Mouse (Mus musculus): ENCODE measurements at regions not wholly inside any gene's neighbourhood (a gene's known extent, or its start where the extent isn't known, plus 50 kb on each side); places are given as distances from the start of the nearest gene placed in this dataset.

DNA sequence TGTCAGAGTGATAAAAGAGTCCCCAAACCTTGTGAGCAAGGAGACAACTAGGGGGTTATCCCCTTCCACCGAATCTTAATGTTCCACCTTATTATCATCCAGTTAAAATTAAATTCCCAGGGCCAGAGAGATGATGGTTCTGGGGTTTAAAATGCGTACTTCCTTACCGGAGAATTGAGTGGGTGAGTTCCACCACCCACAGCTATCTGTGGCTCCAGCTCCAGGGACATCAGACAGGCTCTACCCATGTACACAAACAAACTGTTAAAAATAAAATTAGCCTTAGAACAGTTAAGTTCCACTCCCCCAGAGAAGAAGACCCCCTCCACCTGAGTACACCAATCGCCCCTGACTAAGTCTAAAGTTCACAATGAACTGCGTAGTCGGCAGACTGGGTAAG, 52.0 kb upstream of the Mgat5 start:
- DNase-seq (ENCODE audit: inconsistent ontology term) = no peak

DNA sequence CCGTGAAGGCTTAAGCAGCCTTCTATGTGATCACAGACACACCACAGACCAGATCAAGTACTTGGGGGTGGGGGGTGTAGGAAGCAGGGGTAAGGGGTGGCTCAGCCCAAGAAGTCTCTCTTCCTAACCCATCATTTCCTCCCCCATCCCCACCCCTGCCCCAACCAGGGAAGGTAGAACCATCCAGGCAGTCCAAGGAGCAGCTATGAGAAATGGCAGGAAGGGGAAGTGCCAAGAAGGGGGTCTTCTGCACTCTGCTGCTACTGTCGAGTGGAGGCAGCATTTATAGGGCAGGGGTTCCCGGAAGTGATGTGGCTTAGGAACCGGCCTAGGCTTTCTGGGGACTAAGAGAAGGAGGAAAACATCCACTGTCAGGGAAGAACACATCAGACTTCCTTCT, 69.3 kb upstream of the Mgat5 start:
- no peak for DNase-seq (ENCODE audit: inconsistent ontology term)

DNA sequence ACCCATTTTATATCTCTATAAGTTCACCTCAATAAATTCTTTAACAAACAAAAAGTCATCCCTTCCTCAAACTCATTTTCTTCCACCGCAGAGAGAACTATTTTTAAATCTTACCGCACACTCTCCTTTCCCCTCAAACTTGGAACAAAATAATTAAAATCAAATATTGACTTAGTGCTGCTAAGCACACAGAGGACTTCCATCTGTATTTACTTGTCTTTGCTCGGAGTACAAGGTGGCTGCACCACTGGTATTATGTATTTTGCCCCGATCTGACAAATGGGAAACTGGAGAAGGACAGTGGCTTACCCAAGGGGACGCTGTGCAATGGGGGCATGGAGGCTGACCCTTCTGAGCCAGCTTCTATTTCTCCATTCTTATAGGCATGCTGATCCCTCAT, 72.9 kb upstream of the Mgat5 start:
- no peak for DNase-seq (ENCODE audit: inconsistent ontology term)

DNA sequence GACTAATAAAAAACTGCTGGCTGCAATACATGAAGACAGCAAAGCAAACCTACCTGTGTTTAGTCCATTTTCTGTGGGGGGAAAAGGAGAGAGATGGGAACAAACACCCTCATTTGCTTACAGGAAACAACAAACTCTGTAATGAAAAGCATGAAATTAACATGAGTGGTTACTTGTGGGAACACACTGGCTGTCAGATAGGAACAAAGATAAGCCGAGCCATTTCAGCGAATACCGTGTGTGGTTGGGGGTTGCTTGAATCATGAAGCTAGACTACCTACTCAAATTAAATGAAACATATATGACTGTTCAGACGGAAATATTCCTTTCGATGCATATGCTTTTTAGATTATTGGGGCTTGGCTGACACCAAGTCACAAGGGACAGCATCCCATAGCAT, 80.0 kb upstream of the Mgat5 start:
- no peak for DNase-seq (ENCODE audit: inconsistent ontology term)

DNA sequence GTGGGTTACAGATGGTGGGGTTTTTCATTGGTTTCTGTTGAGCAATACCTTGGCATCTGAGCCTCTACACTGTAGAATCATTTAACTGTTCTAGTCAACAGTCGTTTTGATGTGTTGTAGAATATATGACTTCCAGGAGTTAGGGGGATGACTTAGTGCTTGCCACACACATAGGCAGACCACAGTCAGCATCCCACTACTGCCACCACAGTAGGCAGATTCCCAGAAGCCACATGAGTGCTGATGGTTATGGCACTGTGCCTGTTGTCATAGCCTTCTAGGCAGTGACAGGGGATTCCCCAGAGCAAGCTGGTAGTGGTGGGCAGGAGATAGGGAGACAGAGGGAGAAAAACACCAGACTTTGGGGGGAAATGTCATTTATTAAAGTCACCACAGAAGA, 86.8 kb upstream of the Mgat5 start:
- DNase-seq (ENCODE audit: inconsistent ontology term) = no peak

DNA sequence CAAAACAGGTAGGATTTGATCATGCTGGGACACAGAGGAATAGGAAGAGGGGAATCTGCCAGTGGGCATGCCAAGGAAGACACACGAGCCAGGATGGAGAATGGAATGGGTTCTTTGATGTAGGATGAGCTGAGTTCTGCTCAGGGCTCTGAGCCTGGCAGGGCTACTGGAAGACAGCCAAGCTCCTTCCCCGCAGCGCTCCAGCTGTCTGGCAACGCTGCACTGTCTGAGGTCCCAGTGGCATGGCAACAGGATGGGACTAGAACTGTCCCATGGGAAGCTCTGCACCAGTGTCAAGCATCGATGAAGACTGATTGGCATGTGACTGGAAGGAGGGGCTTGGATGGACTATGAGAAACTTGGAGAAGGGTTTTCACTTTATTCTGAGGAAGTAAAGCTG, 97.3 kb upstream of the Mgat5 start:
- peak; percentile 76 for DNase-seq (ENCODE audit: inconsistent ontology term)

DNA sequence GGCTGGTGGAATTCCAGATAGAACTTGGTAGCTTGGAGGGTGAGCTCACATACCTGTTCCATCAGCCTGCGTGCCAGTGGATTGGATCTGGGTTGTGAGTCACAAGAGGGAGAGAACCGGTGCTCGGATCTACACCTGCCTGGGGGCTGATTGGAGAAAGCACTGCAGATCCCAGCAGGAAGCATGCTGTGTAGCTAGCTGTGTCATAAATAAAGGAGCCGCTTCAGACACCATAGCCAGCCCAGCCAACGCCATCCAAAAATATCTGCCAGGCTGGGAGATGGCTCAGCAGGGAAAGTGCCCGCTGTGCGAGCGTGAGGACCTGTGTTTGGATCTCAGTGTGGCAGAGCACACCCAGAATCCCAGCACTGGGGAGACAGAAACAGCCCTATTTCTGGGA, 99.0 kb upstream of the Mgat5 start:
- DNase-seq (ENCODE audit: inconsistent ontology term) = peak; percentile 79

DNA sequence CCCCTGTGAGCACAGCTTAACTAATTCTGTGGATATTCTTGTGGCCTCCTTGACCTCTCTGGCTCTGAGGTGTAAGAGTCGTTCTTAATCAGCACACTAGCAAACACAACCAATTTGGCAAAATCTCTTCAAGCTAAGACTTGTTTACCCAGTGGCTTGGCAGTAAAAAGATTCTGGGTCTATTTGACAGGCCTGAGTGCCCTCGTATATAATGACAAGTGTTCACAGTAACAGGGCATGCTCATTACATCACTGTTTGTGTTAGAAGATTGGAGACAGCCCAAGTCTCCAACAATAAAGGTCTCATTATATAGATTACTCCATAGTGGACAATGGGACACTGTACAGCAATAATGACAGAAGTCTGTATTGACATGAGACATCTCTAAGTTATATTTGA, 101.2 kb upstream of the Mgat5 start:
- peak; percentile 12 for DNase-seq (ENCODE audit: inconsistent ontology term)

DNA sequence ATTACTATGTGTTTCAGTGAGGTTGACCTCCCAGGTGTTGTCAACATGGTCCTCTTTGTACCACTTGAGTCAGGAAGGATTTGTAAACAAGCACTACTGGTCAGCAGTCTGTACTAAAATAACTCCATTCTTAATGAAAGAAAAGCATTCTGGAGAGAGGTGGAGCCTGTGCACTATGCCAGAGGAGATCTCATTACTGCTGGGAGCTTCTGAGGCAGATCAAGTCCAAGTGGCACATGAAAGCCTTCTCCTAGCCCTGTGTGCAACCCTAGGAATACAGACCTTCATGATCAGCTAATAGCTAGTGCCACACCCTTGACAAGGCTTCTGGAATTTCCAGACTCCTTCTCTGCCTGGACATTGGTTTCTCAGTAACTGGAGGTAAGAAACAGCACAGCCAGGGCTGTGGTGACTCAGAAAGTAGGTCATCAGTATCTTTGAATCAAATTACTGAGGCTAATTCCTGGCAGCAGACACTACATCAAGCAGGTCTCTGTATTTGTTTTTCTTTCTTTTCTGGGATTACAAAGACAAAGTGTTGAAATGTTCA, 105.9 kb upstream of the Mgat5 start:
- DNase-seq (ENCODE audit: inconsistent ontology term) = peak; percentile 81

DNA sequence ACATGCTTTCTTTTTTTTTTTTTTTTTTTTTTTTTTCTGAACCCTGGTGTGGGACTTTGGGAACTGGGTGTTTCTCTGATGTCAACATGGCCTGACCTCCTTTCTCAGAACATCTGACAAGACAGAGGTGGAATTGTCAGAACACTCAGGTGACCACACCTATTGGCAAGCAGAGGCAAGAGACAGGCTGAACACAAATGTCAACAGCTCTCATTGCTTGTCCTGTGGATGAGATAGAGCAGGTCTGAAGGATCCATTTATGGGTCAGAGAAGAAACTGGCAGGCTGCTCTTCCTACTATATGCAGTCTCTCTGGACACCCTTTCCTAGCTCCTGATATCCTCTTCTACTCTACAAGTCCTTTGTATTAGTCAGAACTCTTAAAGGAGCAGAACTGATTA, 117.2 kb upstream of the Mgat5 start:
- no peak for DNase-seq (ENCODE audit: inconsistent ontology term)

DNA sequence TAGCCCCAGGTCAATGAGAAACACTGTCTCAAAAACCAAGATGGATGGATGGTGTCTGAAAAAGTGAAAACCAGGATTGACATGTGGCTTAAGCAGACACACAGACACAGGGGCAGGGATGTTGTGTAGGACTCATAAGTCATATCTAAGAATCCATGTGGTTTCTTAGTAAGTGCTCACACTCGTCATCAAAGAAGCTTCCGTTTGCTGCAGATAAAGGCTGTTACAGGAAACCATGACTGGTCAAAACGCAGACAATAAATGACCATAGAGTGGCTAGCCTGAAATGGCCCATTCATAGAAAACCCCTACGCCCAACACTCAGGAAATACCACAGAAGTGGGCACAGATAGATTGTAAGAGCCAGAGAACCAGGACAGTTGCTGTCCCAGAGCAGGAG, 118.8 kb upstream of the Mgat5 start:
- no peak for DNase-seq (ENCODE audit: inconsistent ontology term)

DNA sequence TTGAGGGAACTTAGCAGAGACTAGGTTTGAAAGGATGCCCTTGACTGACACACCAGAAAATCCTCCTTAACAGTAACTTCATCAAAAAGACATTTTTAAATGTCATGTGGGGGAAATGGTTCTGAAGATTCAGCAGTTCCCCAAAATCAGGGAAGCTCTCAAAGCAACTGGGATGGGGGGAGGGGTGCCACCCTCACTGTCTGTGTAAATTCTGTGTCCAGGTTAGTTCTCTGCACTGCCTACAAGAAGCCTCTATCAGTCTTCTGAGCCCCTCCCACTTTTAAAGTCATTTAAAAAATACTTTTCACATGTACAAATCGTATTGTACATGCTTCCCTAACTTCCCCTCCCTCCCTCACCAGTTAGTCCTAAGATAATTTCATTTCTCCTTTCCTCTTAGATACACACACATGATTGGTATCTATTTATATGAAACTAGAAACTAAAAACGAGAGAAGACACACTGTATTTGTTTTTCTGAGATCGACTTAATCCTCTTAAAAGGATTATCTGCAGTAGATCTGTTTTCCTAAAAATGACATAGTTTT, 121.0 kb upstream of the Mgat5 start:
- DNase-seq (ENCODE audit: inconsistent ontology term) = no peak

DNA sequence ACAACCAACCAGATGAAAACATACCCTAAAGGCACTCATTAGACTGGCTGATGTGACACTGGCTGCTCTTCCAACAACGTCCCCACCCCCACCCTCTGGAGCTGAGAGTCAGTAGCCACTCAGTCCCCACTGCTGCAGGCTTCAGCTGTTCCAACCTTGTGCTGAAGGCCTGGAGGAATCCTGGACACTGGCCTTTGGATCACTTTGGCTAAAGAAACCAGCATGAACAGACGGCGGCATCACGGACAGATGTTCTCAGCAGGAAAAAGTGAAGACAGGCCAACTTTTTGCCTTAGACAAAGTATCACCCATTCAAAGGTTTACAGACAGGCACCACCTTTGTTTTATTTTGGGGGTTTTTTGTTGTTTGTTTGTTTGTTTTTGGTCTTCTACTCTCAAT, 125.8 kb upstream of the Mgat5 start:
- no peak for DNase-seq (ENCODE audit: inconsistent ontology term)

DNA sequence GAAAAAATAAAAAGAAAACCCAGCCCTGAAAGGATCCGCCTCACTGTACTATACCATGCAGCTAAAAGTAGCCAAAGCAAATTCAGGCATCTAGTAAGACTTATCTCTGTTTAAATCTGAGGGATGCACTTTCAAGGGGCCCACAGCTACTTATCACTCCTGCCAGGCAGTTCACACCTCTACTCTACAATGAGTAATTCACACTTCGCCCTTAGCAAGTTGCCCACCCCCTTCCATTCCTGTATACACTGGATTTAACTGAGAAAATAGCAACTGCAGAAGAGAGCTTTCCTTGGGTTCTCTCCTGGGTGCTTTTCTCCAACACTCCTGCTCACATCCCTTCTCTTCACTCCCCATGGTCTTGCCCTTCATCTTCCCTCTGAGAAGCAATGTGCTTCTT, 142.4 kb upstream of the Mgat5 start:
- DNase-seq (ENCODE audit: inconsistent ontology term) = no peak

DNA sequence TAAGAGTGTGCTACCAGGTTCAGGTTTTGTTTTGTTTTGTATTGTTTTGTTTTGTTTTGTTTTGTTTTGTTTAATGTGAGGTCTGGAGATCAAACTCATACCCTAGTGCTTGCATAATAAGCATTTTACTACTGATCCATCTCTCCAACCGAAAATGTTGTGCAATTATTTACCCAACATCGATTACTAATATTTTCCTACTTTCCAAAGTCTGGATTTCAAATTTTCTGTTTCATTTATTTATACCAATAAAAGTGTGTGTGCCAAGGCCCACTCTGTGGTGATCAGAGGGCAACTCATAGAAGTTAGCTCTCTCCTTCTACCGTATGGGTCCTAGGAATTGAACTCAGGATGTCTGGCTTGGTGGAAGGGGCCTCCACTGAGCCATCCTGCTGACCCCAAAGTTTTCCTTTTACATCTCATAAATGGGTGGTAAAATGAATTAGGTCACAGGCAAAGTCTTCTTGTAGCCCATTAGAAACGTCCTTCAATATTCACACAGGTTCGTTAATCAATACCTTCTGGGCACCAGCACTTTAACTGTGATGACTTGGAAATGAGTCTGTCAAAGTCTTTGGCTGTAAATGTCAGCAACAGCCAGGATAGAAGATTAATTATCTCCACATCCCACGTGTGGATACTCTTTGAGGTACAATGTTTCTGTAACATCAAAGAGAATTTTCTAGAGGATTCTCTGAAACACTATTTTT, 158.9 kb upstream of the Mgat5 start:
- DNase-seq (ENCODE audit: inconsistent ontology term) = no peak

DNA sequence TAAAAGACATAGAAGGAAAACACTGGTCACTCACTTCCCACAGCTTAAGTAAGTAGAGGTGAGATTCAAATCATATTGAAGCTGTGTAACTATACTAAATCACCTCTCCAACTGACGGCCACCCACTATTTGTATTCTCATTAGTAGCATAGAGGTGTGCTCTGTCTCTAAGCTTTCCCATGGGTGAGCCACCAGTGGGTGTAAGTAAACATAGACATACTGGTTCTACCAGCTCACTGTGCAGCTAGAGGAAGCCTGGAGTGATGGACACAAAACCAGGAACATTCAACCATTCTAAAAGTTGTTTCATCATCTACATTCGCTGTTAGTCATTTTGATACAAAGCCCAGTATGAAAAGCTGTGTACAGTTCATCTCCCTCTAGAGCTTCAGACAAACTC, 170.1 kb upstream of the Mgat5 start:
- no peak for DNase-seq (ENCODE audit: inconsistent ontology term)

DNA sequence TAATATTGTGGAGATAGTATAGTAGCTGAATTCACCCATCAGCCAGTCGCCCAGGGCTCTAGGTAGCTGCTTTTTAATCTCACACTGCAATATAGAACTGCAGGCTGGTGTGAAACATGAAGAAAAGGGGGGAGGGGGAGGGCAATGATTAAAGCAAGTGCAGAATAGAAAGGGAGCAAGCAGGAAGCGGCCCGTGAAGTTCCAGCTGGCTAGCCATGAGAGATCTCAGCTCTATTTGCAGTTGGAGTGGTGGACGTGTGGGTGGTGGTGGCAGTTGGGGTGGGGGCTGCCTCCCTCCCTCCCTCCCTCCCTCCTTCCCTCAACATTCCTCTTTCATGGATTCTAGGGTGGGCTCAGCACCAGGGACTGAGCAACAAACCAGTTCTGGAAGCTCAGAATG, 173.3 kb upstream of the Mgat5 start:
- no peak for DNase-seq (ENCODE audit: inconsistent ontology term)

DNA sequence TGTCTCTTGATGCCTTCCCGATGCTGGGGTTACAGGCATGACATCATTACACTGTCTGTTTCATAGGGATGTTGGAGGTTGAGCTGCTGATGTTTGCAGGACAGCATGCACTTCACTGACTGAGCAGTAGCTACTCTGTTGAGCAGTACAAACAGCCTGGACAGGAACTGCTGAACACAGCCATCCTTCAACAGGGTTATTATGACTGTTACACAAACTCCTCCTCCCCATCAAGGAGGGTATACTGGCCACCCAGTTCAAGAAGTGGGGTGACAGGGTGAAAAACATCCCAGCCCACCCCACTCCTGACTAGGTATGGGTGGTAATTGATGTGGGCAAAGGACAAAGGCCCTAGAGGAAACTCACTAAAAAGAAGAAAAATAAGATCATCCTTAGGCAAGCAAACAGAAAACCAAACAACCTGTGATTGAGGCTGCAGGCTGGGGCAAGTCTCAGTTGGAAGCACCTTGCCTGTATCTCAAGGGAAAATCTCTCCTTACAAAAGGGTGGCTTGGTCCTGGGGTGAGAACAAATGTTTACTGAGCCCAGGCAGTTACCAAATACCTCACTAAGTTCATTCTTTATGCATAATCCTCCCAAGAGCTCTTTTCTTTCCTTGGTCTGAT, 175.8 kb upstream of the Mgat5 start:
- DNase-seq (ENCODE audit: inconsistent ontology term) = no peak

DNA sequence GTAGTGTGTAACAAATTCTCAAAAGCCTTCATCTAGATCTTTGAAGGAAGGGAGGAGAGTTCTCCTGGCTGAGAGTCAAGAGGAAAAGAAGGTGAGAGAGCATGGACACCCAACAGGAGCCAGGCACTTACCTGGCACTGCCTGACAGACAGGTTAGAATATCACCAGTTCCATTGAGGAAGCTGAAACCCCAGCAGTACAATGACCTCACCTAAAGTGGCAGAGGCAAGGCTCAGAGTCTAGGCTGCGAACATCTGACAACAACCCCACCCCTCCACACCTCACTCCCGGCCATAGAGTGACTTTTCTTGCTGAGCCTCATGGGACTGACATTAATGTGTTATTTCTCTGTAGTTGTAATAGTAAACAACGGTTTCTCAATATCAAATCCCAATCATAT, 181.7 kb upstream of the Mgat5 start:
- no peak for DNase-seq (ENCODE audit: inconsistent ontology term)

DNA sequence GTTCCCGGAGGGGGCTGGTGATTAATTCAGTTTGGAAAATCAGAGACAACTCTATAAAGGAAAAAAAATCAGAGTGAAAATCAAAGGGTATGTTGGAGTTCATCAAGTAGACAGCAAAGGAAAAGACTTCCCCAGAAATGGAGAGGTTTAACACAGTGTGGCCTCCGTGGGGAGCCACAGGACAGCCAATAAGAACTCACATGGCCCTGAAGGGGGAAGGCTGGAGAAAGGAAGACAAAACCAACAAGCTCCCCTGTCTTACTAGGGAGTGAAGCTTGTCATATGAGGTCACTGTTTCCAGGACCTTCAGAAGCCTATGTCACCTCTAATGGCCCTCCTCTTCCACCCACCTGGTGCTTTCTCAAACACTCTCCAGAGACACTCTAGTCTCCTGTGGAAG, 187.1 kb upstream of the Nckap5 start:
- DNase-seq (ENCODE audit: inconsistent ontology term) = peak; percentile 54

DNA sequence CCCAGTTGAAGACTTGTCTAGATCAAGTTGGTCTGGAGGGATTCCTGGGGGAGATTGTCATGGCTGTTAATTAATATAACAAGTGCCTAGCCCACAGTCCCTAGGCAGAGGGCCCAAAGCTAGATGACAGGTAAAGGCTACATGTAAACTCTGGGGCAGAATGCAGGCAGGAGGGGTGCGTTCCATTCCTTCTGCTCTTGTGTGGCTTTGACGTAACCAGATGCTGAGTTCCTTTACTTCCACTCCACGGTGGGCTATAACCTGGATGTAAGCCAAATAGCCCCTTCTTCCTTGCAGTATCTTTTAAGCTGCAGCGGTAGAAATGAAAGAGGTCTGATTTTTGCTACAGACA, 185.3 kb upstream of the Nckap5 start:
- DNase-seq (ENCODE audit: inconsistent ontology term) = no peak

DNA sequence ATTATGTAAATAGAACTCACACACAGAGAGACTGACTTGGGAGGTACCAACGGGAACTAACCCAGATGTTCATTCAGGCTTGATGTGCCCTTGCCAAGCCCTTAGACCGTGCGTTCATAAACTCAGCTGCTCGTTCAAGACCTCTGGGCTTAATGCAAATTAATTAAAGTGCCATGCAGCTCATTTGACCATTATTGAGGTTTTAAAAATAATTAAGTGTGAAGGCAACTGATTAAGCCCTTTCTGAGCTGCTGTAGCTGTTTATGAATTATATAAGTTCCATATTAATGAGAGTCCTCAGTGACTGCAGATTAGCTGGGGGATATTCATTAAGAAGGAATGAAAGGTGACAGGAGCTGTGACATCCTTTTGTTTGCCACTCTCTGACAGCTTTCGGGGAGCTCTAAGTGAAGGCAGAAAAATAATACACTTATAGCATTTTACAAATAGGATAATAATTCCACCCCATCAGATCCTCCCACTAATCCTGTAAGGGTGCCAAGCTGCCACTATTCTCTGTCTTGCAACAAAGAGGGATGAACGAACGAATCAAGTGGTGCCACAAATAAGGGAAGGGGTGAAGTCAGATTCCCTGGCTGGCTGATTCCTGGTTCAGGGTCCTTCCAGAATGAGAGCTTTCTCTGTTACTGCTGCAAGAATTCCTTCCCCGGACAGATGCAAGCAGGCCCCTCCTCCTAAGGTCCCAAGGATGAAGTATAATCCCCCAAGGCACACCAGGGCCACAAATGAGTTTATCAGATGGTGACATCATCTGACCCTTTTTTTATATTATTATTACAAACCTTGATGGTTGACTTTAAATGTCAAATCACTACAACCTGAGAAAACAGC, 184.7 kb upstream of the Nckap5 start:
- peak; percentile 73 for DNase-seq (ENCODE audit: inconsistent ontology term)

DNA sequence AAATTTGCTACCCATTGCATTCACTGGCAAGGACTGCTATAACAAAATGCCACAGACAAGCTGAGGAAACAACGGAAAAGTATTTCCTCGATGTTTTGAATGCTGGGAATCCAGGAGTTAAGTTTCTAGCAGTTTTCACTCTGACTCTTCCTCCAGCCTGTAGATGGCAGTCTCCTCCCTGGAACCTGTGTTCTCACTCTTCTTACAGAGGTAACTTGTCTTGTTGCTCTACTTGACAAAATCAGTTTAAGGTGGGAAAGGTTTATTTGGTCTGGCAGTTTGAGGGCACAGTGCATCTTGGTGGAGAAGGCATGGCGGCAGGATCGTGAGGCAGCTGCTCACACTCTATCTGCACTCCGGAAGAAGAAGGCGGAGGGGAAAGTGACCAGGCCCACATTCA, 181.3 kb upstream of the Nckap5 start:
- DNase-seq (ENCODE audit: inconsistent ontology term) = no peak

Data from Muller cell, postnatal 12 days (primary cell).